Mouse (Mus musculus): ENCODE measurements at regions not wholly inside any gene's neighbourhood (a gene's known extent, or its start where the extent isn't known, plus 50 kb on each side); places are given as distances from the start of the nearest gene placed in this dataset.

GRCm38 (mm10) chr11:114224706-114225105, 157.9 kb upstream of the Sdk2 start:
- in situ Hi-C loops (cut with MboI, MseI): loop anchor here in 1 of 2 experiments (5.0 kb wide), 1 partner anchor 983 kb away; no protein-coding TSS in a partner anchor

DNA sequence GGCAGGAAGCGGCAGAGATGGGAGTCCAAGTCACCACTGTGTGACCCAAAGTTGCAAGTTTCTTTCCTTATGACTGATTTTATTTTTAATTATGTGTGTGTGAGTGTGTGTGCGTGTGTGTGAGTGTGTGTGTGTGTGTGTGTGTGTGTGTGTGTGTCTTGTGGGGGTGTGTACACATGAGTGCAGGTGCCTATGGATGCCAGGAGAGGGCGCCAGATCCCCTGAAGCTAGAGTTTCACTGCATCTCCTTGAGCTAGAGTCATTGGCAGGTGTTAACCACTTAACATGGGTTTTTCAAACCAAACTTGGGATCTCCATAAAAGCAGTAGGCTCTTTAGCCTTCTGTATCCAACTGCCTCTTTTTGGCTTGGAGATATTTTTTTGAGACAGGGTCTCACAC, 156.2 kb upstream of the Sdk2 start:
- in situ Hi-C loops (cut with MboI, MseI): no loop called here

GRCm38 (mm10) chr11:114220466-114220865, 153.6 kb upstream of the Sdk2 start:
- in situ Hi-C loops (cut with MboI, MseI): no loop called here

DNA sequence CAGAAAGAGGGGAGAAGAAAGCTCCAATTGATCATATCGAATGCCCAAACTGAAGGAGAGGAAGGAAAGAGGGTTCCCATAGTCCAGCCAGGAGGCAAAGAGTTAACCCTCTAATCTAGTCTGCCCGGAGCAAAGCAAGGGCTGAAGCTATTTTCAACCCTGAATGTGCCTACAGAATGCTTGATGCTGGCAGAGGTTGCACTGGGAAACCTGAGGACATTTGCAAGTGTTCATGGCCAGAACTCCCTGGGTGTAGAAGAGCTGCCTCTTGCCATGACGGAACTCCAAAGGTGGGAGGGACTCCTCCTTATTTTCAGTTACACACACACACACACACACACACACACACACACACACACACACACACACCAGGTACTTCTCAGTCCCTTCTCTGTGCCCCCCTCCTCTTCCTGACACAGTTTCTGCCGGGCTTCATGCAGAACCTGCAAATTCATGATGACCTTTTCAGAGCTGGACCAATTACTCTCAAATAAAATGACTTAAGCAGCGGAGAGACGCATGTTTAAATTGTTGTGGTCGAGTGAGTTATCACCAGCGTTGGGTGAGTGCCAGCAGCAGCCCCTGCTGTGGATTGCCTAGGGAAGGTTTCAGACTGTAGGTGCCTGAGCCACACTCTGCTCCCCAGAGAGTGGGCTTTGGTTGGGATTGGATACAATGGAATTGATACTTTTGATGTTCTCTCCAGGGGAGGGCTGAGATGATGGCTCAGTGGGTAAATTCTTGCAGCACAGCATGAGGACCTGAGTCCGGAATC, 152.1 kb upstream of the Sdk2 start:
- in situ Hi-C loops (cut with MboI, MseI): loop anchor here in 1 of 2 experiments (10.0 kb wide), 1 partner anchor 784 kb away; no protein-coding TSS in a partner anchor

- in situ Hi-C loops (cut with MboI, MseI): loop anchor here in 1 of 2 experiments (10.0 kb wide), 1 partner anchor 782 kb away; no protein-coding TSS in a partner anchor
These were observed 150.5 kb upstream of the Sdk2 start for GRCm38 (mm10) chr11:114217245-114217757.

GRCm38 (mm10) chr11:114216493-114216892, 149.6 kb upstream of the Sdk2 start:
- in situ Hi-C loops (cut with MboI, MseI): loop anchor here in 1 of 2 experiments (10.0 kb wide), 1 partner anchor 782 kb away; no protein-coding TSS in a partner anchor

- in situ Hi-C loops (cut with MboI, MseI): loop anchor here in 1 of 2 experiments (10.0 kb wide), 1 partner anchor 780 kb away; no protein-coding TSS in a partner anchor
These were observed 148.4 kb upstream of the Sdk2 start for GRCm38 (mm10) chr11:114215256-114215655.

DNA sequence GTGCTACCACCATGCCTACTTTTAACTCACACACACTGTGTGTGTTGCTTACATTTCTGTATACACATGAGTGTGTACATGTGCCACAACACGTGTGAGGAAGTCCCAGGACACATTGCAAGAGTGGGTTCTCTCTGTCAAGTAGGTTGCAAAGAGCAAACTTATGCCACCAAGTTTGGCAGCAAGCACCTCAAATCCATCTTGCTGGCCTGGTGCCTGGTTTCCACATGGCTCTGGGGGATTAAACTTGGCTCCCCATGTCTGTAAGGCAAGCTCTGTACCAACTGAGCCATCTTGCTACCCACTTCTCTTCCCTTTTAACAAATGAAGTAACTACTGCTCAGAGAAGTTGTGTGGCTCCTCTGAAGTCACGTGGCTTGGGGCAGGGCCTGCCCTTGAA, 145.3 kb upstream of the Sdk2 start:
- in situ Hi-C loops (cut with MboI, MseI): loop anchor here in 1 of 2 experiments (10.0 kb wide), 1 partner anchor 777 kb away; no protein-coding TSS in a partner anchor

DNA sequence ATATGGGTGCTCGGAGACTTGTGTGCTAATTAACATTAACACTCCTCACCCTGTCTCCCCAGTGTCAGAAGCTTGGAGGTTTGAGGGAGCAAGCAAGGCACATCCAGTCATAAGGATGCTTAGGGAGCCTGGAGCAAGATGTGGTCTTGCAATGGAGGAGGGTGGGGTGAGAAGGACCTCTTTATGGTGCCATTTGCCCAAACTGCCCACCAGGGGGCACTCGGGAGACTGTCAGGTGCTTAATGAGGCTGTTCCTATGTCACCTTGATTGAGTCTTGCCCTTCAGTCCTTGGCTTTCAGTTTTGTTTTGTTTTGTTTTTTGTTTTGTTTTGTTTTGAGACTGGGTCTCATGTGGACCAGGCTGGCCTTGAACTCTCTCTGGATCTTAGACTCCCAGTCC, 138.3 kb upstream of the Sdk2 start:
- in situ Hi-C loops (cut with MboI, MseI): loop anchor here (10.0 kb wide), 1 partner anchor 430 kb away; no protein-coding TSS in a partner anchor

DNA sequence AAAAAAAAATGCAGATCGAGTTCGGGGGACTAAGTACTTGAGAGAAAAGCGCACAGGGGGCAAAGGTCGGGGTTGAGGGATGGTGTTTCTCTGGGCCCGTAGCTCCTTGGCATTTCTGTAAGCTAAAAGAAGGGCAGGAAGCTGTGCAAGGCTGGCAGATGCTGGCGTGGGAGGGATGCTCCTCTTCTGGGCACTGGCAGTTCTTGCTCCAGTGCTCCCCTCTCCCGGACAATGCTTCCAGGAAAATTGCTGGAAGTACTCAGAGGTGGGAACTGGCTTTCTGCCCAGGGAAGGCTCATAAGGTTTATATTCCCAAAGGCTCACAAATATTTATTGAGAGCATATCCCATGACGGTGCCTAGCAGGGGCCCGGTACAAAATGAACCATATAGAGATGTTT, 136.6 kb upstream of the Sdk2 start:
- in situ Hi-C loops (cut with MboI, MseI): loop anchor here (10.0 kb wide), 1 partner anchor 431 kb away; no protein-coding TSS in a partner anchor

GRCm38 (mm10) chr11:114202486-114202885, 135.6 kb upstream of the Sdk2 start:
- in situ Hi-C loops (cut with MboI, MseI): loop anchor here (10.0 kb wide), 1 partner anchor 432 kb away; no protein-coding TSS in a partner anchor

DNA sequence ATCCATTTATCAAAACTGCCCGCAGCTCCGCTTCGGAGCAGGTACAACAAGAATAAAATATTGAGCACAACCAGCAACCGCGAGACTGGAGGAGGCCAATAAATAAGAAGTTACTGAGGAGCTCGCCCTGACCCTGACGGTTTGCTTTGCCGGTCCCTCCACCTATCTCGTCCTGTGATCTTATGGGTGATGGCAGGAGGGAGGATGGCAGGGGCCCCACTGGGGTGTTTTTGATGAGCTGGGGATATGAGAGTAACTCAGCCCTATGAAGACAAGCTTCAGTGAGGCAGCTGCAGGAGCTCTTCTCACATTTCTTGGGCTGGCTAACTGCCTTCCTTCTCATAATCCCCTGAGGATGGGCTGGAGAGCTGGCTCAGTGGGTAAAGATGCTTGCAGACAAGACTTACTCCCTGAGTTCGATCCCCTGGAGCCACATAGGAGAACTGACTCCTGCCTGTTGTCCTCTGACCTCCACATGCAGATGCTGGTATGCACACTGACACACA, 132.3 kb upstream of the Sdk2 start:
- in situ Hi-C loops (cut with MboI, MseI): no loop called here

- in situ Hi-C loops (cut with MboI, MseI): no loop called here
These were observed 131.6 kb upstream of the Sdk2 start for GRCm38 (mm10) chr11:114198317-114199032.

DNA sequence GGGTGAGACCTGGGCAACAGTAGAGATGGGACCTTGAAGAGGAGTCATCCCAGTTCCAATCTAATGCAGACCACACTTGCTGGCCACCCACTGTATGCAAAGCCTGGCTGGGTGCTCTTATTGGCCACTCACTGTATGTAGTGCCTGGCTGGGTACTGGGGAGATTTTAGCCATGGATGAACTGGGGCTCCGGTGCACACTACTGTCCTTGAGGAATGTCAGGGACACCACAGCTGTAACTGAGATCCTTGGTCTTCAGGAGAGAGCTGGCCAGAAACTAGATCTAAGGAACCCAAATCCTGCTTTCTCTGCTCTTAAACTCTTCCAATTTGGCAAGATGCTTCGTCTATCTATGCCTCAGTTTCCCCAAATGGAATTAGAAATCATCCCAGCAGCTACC, 128.4 kb upstream of the Sdk2 start:
- in situ Hi-C loops (cut with MboI, MseI): no loop called here

DNA sequence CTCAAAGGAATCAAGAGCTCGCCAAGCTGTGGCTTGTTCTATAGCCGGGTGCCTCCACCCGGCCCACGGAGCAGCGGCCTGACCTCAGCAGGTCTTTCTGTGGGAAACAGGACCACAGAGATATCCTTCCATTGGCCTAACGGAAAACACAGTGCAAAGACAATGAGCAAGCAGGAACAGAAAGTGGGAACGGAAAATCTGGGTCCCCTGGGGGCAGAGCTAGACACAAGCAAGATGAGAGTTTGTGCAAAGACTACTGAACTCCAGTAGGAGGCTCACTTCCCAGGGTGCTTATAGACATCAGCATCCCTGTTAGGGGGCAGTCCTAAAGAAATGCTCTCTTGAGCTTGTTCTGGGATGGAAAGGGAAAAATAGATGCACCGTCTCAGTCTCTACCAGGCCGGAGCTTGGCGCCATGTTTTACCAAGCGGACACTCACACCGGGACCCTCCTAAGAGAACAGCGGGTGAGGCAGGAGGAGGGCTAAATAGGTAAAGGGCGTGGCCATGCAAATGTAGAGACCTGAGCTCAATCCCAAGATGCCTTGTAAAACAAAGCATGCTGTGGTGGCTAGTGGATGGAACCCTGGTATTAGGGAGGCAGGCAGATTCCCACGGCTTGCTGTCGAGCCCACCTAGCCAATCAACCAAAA, 127.3 kb upstream of the Sdk2 start:
- in situ Hi-C loops (cut with MboI, MseI): no loop called here

DNA sequence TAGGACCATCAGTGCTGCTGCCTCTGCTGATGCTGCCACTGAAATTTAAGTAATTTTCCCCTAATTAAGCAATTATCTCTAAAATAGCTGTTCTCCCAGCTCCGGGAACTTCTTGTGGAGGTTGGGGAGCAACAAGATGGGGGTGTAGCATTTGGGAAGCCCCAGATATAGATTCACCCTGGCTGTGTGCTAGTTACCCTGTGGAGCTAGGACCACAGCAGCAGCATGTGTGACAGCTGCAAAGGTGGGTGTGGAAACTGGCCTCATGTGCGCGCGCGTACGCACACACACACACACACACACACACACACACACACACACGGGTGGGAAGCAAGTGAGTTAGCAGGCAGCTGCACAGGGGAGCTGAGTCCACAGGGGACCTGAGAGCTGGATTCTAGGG, 126.2 kb upstream of the Sdk2 start:
- in situ Hi-C loops (cut with MboI, MseI): no loop called here

- in situ Hi-C loops (cut with MboI, MseI): no loop called here
These were observed 124.8 kb upstream of the Sdk2 start for GRCm38 (mm10) chr11:114191661-114192060.

DNA sequence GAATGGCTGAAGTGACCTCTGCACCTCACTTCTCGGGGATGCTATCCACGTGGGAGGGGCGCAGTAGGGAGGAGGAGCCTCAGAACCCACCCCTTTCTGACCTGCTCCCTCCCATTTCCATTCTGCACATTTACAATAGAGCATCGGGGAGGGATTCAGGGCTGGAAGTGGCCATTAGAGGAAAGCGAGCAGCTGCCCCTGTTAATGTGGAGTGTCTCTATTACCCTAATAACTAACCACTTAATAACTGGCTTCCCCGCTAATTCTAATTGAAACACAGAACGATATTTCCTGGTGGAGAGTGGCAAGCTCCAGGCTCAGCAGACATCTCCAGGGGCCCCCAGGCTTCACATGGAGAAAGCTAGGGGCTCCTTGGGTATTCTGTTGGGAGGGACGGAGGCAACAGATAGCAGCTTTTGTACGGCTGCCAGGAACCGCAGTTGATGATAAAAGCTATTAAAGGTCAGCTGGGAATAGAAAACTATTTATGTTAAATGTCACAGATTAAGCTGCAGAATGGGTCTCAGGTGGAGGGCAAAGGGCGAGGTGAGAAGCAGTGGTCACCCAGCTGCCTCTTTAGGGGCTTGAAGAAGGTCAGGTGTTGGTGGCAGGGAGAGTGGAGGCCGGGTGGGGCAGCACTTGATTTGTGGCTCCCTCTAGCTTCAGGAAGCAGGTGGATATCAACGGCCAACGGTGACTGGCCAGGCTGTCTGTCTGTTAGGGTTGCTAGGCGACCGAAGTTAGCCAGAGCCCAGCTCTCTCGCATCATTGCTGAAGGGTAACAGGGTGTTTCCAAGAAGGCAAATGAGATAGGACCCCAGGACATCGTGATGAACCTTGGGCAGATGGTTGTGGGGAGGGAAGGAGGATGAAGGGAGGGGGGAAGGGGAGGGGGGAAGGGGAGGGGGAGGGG, 118.4 kb upstream of the Sdk2 start:
- in situ Hi-C loops (cut with MboI, MseI): no loop called here

DNA sequence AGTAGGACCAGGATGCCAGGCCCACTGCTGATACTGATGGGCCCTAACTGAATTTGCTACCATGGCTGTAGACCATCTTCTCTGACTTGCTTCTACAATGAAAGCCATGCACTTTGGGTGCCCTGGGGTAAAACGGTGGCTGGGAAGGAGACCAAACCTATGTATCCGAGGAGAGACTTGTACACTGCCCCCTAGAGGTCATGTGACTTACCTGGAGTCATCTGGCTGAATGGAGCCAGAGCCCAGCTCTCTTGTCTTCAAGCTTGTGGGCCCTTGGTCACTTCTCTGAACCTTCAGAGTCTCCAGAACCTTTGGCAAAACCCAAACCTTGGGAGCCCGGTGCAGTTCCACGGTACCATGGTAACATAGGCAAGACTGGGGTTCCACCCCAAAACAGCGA, 117.6 kb upstream of the Sdk2 start:
- in situ Hi-C loops (cut with MboI, MseI): no loop called here

DNA sequence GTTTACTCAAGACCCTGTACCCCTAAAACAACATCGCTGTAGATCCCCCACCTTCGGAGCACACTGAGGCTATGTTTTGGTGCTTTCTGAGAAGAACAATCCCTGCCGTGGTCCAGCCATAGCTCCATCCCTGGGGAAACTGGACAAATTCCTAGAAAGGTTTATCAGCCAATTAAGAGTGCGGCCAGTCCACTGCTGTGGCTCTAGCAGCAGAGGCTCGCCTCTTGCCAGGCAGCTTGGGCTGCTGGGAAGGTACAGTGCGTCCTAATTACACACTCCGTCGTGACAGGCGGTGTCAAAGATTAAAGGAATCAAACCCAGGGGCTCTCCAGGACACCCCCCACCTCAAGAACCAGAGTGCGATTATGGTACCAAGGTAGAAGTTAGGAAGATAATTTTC, 116.4 kb upstream of the Sdk2 start:
- in situ Hi-C loops (cut with MboI, MseI): no loop called here
